Mouse (Mus musculus): ENCODE data around the gene Fmnl2.

Gene Fmnl2

GRCm38 (mm10) chr2:52987637-52988295 is 130.1 kb downstream of the Fmnl2 start:
- no peaks in the 10 kb centered on the region; the same call in 1 of the 2 replicates for H3K27me3 ChIP-seq (ENCODE audit: control insufficient read depth, insufficient read depth, low read length, poor library complexity, severe bottlenecking)
- no peak for DNase-seq (ENCODE audit: low read depth, low spot score)

GRCm38 (mm10) chr2:52989316-52989715 is 131.7 kb downstream of the Fmnl2 start:
- no peaks in the 10 kb centered on the region; the same call in 1 of the 2 replicates for H3K27me3 ChIP-seq (ENCODE audit: control insufficient read depth, insufficient read depth, low read length, poor library complexity, severe bottlenecking)
- H3K36me3 ChIP-seq (ENCODE audit: control insufficient read depth, insufficient read depth, low read length, poor library complexity, severe bottlenecking): no peaks in the 10 kb centered on the region
- no peak for DNase-seq (ENCODE audit: low read depth, low spot score)

More at GRCm38 (mm10) chr2:52987637-52988295, 130.1 kb downstream of the Fmnl2 start:
- no peaks in the 10 kb centered on the region for H3K36me3 ChIP-seq (ENCODE audit: control insufficient read depth, insufficient read depth, low read length, poor library complexity, severe bottlenecking)

- no peak for DNase-seq (ENCODE audit: low read depth, low spot score)
- Histone ChIP-seq H3K27me3 (ENCODE audit: control insufficient read depth, insufficient read depth, low read length, poor library complexity, severe bottlenecking) (no peaks in the 10 kb centered on the region), H3K36me3 (ENCODE audit: control insufficient read depth, insufficient read depth, low read length, poor library complexity, severe bottlenecking) (no peaks in the 10 kb centered on the region)
Observed at GRCm38 (mm10) chr2:52990874-52991687, 133.4 kb downstream of the Fmnl2 start.

- H3K27me3 ChIP-seq (ENCODE audit: control insufficient read depth, insufficient read depth, low read length, poor library complexity, severe bottlenecking): no peaks in the 10 kb centered on the region
Observed at GRCm38 (mm10) chr2:52991688-52992194, 134.1 kb downstream of the Fmnl2 start.

GRCm38 (mm10) chr2:52993241-52993640 is 135.6 kb downstream of the Fmnl2 start:
- DNase-seq (ENCODE audit: low read depth, low spot score): no peak
- no peaks in the 10 kb centered on the region for H3K27me3 ChIP-seq (ENCODE audit: control insufficient read depth, insufficient read depth, low read length, poor library complexity, severe bottlenecking)
- H3K36me3 ChIP-seq (ENCODE audit: control insufficient read depth, insufficient read depth, low read length, poor library complexity, severe bottlenecking): no peaks in the 10 kb centered on the region

More at GRCm38 (mm10) chr2:52991688-52992194, 134.1 kb downstream of the Fmnl2 start:
- no peaks in the 10 kb centered on the region for H3K36me3 ChIP-seq (ENCODE audit: control insufficient read depth, insufficient read depth, low read length, poor library complexity, severe bottlenecking)
- DNase-seq (ENCODE audit: low read depth, low spot score): no peak

- H3K27me3 ChIP-seq (ENCODE audit: control insufficient read depth, insufficient read depth, low read length, poor library complexity, severe bottlenecking): no peaks in the 10 kb centered on the region
- H3K36me3 ChIP-seq (ENCODE audit: control insufficient read depth, insufficient read depth, low read length, poor library complexity, severe bottlenecking): no peaks in the 10 kb centered on the region
- DNase-seq (ENCODE audit: low read depth, low spot score): no peak
Observed at GRCm38 (mm10) chr2:52994526-52994925, 136.9 kb downstream of the Fmnl2 start.

- H3K27me3 ChIP-seq (ENCODE audit: control insufficient read depth, insufficient read depth, low read length, poor library complexity, severe bottlenecking): no peaks in the 10 kb centered on the region
- no peak for DNase-seq (ENCODE audit: low read depth, low spot score)
- H3K36me3 ChIP-seq (ENCODE audit: control insufficient read depth, insufficient read depth, low read length, poor library complexity, severe bottlenecking): no peaks in the 10 kb centered on the region
Observed at GRCm38 (mm10) chr2:52997955-52998750, 140.5 kb downstream of the Fmnl2 start.

- H3K27me3 ChIP-seq (ENCODE audit: control insufficient read depth, insufficient read depth, low read length, poor library complexity, severe bottlenecking): no peaks in the 10 kb centered on the region
- DNase-seq (ENCODE audit: low read depth, low spot score): no peak
- no peaks in the 10 kb centered on the region for H3K36me3 ChIP-seq (ENCODE audit: control insufficient read depth, insufficient read depth, low read length, poor library complexity, severe bottlenecking)
Observed at GRCm38 (mm10) chr2:52999524-52999969, 141.9 kb downstream of the Fmnl2 start.

- Histone ChIP-seq H3K36me3 (ENCODE audit: control insufficient read depth, insufficient read depth, low read length, poor library complexity, severe bottlenecking) (no peaks in the 10 kb centered on the region), H3K27me3 (ENCODE audit: control insufficient read depth, insufficient read depth, low read length, poor library complexity, severe bottlenecking) (no peaks in the 10 kb centered on the region)
- no peak for DNase-seq (ENCODE audit: low read depth, low spot score)
Observed at GRCm38 (mm10) chr2:53000446-53000845, 142.8 kb downstream of the Fmnl2 start.

- Histone ChIP-seq H3K27me3 (ENCODE audit: control insufficient read depth, insufficient read depth, low read length, poor library complexity, severe bottlenecking) (no peaks in the 10 kb centered on the region), H3K36me3 (ENCODE audit: control insufficient read depth, insufficient read depth, low read length, poor library complexity, severe bottlenecking) (no peaks in the 10 kb centered on the region)
- DNase-seq (ENCODE audit: low read depth, low spot score): no peak
Observed at GRCm38 (mm10) chr2:53006161-53006560, 148.5 kb downstream of the Fmnl2 start.

- Histone ChIP-seq H3K27me3 (ENCODE audit: control insufficient read depth, insufficient read depth, low read length, poor library complexity, severe bottlenecking) (no peaks in the 10 kb centered on the region), H3K36me3 (ENCODE audit: control insufficient read depth, insufficient read depth, low read length, poor library complexity, severe bottlenecking) (no peaks in the 10 kb centered on the region)
- peak; percentile 8 for DNase-seq (ENCODE audit: low read depth, low spot score)
Observed at GRCm38 (mm10) chr2:53007142-53007541, 149.5 kb downstream of the Fmnl2 start.

GRCm38 (mm10) chr2:53013051-53013450 is 155.4 kb downstream of the Fmnl2 start:
- Histone ChIP-seq H3K27me3 (ENCODE audit: control insufficient read depth, insufficient read depth, low read length, poor library complexity, severe bottlenecking) (no peaks in the 10 kb centered on the region), H3K36me3 (ENCODE audit: control insufficient read depth, insufficient read depth, low read length, poor library complexity, severe bottlenecking) (no peaks in the 10 kb centered on the region)
- DNase-seq (ENCODE audit: low read depth, low spot score): no peak

- no peak for DNase-seq (ENCODE audit: low read depth, low spot score)
- H3K27me3 ChIP-seq (ENCODE audit: control insufficient read depth, insufficient read depth, low read length, poor library complexity, severe bottlenecking): no peaks in the 10 kb centered on the region
- H3K36me3 ChIP-seq (ENCODE audit: control insufficient read depth, insufficient read depth, low read length, poor library complexity, severe bottlenecking): no peaks in the 10 kb centered on the region
Observed at GRCm38 (mm10) chr2:53014451-53014850, 156.8 kb downstream of the Fmnl2 start.

GRCm38 (mm10) chr2:53022982-53023381 is 165.3 kb downstream of the Fmnl2 start:
- no peaks in the 10 kb centered on the region for H3K27me3 ChIP-seq (ENCODE audit: control insufficient read depth, insufficient read depth, low read length, poor library complexity, severe bottlenecking)
- no peak for DNase-seq (ENCODE audit: low read depth, low spot score)
- H3K36me3 ChIP-seq (ENCODE audit: control insufficient read depth, insufficient read depth, low read length, poor library complexity, severe bottlenecking): no peaks in the 10 kb centered on the region
